Mouse (Mus musculus): ENCODE data around the gene AI481877.

AI481877 gene

DNA sequence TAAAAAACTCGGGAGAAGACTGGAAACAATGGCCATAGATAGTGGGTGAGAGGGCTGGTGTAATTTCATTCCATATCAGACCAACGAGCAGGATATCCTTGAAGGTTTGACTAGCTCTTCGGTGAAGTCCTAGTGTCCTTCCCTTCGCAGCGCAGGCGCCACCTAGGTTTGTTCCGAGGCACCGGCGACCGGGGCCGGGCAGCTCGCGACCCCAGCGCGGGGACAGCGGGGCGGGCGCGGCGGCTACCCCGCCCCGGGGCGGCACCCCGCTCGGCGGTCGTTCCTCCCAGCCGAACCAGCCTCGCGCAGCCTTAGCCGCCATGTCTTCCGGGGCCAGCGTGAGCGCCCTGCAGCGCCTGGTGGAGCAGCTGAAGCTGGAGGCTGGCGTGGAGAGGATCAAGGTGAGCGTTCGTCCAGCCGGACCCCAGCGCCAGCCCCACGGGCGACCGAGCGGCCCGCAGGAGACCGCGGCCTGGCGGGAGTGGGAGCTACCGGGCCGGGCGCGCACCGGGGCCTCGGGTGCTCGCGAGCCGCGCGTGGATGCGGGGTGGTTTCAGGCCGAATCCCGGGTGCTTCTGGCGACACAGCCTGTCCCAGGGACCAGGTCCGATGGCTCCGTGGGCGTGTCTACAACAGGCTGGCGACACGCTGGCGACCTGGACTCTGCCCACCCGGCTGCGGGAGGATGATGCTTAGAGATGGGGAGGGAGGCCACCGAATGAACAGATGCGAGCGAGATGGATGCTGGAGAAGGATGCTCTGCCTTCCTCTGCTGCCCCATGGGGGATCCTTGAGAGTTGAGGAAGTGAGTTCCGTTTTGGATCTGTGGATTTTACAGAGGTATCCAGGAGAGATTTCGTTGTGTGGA, 103.6 kb downstream of the AI481877 start, which contains the start of gene Gng10:
TSS of gene Gng10 (plus strand) at position 171 of the 868 bp plus-strand sequence.
- DNase-seq (ENCODE audit: low spot score) = peak; percentile 17

- no peak for DNase-seq (ENCODE audit: low spot score)
Observed at GRCm38 (mm10) chr4:59034325-59034917, 104.4 kb downstream of the AI481877 start.

GRCm38 (mm10) chr4:59016922-59017321, 121.9 kb downstream of the AI481877 start:
- no peak for DNase-seq (ENCODE audit: low spot score)

GRCm38 (mm10) chr4:59015181-59015580, 123.6 kb downstream of the AI481877 start:
- no peak for DNase-seq (ENCODE audit: low spot score)

GRCm38 (mm10) chr4:59011446-59011845, 127.3 kb downstream of the AI481877 start:
- no peak for DNase-seq (ENCODE audit: low spot score)

DNA sequence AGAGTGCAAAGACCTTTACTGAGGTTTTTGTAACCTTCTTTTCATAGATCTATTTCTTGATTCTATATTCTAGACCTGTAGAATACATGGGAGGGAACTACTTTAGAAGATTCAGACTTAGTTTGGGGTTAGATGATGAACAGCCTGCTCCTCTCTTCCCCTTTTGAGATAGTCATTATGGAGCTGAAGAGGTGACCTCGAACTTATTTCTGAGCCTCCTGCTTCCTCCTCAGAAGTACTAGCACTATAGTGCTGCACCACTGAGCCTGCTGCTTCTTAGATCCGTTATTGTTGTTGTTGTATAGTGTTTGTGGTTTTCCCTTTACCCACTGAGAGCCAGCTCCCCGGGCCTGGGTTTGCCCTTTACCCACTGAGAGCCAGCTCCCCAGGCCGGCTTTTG, 129.1 kb downstream of the AI481877 start:
- no peak for DNase-seq (ENCODE audit: low spot score)

- DNase-seq (ENCODE audit: low spot score) = no peak
Observed at GRCm38 (mm10) chr4:59009186-59009585, 129.6 kb downstream of the AI481877 start.

DNA sequence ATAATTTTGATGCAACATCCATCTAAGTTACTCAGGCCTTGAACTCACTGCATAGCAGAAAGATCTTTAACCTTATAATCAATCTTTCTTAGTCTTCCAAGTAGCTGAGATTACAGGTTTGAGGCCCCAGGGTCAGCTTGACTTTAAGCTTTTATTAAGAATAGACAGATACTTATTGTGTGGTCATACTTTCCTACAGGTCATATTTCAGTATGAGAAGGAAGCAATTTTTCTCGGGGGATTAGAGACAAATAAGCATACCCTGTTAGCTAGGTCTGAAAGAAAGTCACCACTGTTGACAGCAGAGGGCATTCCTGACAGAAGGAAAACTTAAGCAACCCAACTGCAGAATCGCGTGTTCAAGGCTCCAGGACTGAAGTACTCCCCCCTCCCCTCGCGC, 130.8 kb downstream of the AI481877 start:
- no peak for DNase-seq (ENCODE audit: low spot score)

GRCm38 (mm10) chr4:59007016-59007415, 131.8 kb downstream of the AI481877 start:
- no peak for DNase-seq (ENCODE audit: low spot score)

DNA sequence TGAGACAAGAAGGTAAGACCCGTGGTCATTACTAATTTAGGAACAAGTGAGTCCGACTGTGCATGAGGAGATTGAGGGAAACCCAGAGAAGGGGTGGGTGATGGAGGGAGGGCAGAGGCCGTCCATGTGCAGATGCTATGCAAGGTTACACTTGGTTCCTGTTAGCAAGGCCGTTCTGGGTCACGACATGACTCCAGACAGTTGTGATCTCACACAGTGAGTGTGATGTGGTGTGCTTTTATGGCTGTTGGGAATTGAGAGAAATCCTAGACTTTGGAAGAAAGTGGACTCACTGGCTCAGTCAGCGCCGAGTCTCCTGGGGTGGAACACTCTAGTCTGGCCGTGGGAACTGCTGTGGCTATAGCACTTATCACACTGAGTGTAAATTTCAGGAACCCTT, 132.6 kb downstream of the AI481877 start:
- no peak for DNase-seq (ENCODE audit: low spot score)

- DNase-seq (ENCODE audit: low spot score) = no peak
Observed at GRCm38 (mm10) chr4:59003806-59004200, 135.0 kb downstream of the AI481877 start.

DNA sequence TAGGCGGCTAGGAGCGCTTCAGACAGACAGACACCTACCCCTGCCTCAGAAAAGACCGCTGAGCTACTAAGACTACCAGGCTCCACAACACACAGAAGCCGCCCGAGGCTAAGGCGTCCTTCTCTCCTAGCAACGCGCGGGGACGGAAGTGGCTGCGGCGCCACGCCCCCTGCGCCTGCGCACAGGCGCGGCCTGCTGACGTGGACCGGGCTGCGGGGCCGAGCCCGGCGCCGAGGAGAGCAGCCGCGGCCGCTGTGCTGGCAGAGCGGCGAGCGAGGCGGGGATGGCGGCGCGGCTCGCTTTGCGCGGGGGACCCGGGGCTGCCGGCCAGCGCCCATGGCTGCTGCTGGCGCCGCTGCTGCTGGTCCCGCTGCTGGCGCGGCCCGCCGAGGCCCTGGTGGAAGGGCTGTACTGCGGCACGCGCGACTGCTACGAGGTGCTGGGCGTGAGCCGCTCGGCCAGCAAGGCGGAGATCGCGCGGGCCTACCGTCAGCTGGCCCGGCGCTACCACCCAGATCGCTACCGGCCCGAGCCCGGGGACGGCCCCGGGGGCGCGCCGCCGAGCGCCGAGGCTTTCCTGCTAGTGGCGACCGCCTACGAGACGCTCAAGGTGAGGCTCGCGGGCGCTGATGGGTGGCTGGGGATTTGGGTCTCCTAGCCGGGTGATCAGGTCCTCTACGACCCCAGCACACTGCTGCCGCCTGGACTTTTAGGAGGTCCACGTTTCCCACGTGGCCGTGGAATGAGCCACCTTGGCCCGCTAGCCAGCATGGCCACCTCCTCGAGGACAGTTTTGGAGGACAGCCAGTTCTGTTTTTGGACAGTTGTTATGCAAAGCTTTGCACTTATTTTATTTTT, 135.6 kb downstream of the AI481877 start, which contains the start of gene Gm20503:
TSS of gene Gm20503 (plus strand) at position 263 of the 858 bp plus-strand sequence.
- peak; percentile 69 for DNase-seq (ENCODE audit: low spot score)

DNA sequence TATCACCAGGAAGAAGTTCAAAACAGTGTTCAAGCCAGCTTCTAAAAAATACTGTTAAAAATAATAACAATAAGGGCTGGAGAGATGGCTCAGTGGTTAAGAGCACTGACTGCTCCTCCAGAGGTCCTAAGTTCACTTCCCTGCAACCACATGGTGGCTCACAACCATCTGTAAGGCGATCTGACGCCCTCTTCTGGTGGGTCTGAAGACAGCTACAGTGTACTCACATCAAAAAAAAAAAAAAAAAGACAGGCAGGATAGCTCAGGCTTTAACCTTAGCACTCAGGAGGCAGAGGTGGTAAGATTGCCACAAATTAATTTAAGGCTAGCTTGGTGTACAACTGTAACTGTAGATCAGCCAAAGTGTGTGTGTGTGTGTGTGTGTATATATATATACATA, 138.2 kb downstream of the AI481877 start:
- no peak for DNase-seq (ENCODE audit: low spot score)

- peak; percentile 19 for DNase-seq (ENCODE audit: low spot score)
Observed at GRCm38 (mm10) chr4:58999686-59000085, 139.1 kb downstream of the AI481877 start.

- DNase-seq (ENCODE audit: low spot score) = no peak
Observed at GRCm38 (mm10) chr4:58998688-58999087, 140.1 kb downstream of the AI481877 start.

- no peak for DNase-seq (ENCODE audit: low spot score)
Observed at GRCm38 (mm10) chr4:58997081-58997480, 141.7 kb downstream of the AI481877 start.

- DNase-seq (ENCODE audit: low spot score) = no peak
Observed at GRCm38 (mm10) chr4:58995251-58995693, 143.5 kb downstream of the AI481877 start.

- no peak for DNase-seq (ENCODE audit: low spot score)
Observed at GRCm38 (mm10) chr4:58994762-58995161, 144.0 kb downstream of the AI481877 start, which contains the start of gene Dnajc25. TSS of gene Dnajc25 (plus strand) at chr4:58995062.
